Mouse (Mus musculus): Measurements from ENCODE around the gene Bgn.

GRCm38 (mm10) chrX:73441428-73441827, 42.0 kb upstream of the Bgn start:
- TF ChIP-seq POLR2A (IDR thresholded peaks at IDR 0.05; ENCODE audit: borderline replicate concordance, extremely low read depth, insufficient read depth, insufficient read length, poor library complexity, severe bottlenecking) (no peak), CTCF (IDR thresholded peaks at IDR 0.05; ENCODE audit: borderline replicate concordance, extremely low read depth, insufficient read depth, insufficient read length) (no peak)
